Mouse (Mus musculus): ENCODE measurements around the gene Pja2. TPM values are rescaled to one million over a fixed set of nuclear protein-coding genes. Genes with fewer than 3 reads are reported as not detected.
"Not testable (repeated sequence)": the region's sequence is repeated elsewhere in the genome, so short reads cannot be mapped to it uniquely, and the experiment has no call there.

Gene Pja2
- polyA plus RNA-seq, 1 experiment from 2014 or later: 46.7 TPM

DNA sequence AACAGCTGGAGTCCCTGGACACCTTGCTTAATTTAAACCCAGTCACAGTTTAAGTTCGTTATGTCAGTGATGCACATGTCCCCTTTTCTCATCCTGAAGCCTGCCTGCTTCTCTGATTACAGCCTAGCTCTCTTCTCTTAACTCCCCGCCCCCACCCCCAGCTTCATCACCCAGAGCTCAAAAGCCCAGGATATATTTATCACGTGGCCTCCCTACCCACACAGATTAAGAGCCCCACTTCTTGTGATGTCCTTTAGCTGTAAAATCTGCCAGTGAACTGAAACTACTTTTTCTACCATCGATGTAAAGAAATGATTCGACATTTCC lies 1.0 kb upstream of the Pja2 start:
- H3K4me1 ChIP-seq (replicated peaks; ENCODE audit: control insufficient read depth, insufficient read depth): no peaks in the 10 kb centered on the region
- no peaks in the 10 kb centered on the region for H3K36me3 ChIP-seq (ENCODE audit: control insufficient read depth, insufficient read depth, low read length)
- ATAC-seq (ENCODE audit: low FRiP score, low TSS enrichment) (no peak), DNase-seq (ENCODE audit: low spot score) (no peak)
- H3K4me3 ChIP-seq (ENCODE audit: low read depth, low read length): peak overlapping the region; percentile 48
- peak overlapping the region; percentile 70 for H3K27ac ChIP-seq (replicated peaks)
- H3K9me3 ChIP-seq (ENCODE audit: control insufficient read depth, low read length): no peaks in the 10 kb centered on the region
- H3K9ac ChIP-seq (ENCODE audit: low read length): peak overlapping the region; percentile 24
- WGBS: 18% methylated on average over 5 of the region's 5 CpGs
- no peak for TF ChIP-seq CTCF (IDR thresholded peaks at IDR 0.05; ENCODE audit: low read depth)
- no peak for TF ChIP-seq EP300 (optimal IDR thresholded peaks at IDR 0.05)
- H3K27me3 ChIP-seq (ENCODE audit: control insufficient read depth, insufficient read depth, low read length): no peaks in the 10 kb centered on the region
- H3K4me2 ChIP-seq (replicated peaks; ENCODE audit: low read depth): peak overlapping the region; percentile 52

DNA sequence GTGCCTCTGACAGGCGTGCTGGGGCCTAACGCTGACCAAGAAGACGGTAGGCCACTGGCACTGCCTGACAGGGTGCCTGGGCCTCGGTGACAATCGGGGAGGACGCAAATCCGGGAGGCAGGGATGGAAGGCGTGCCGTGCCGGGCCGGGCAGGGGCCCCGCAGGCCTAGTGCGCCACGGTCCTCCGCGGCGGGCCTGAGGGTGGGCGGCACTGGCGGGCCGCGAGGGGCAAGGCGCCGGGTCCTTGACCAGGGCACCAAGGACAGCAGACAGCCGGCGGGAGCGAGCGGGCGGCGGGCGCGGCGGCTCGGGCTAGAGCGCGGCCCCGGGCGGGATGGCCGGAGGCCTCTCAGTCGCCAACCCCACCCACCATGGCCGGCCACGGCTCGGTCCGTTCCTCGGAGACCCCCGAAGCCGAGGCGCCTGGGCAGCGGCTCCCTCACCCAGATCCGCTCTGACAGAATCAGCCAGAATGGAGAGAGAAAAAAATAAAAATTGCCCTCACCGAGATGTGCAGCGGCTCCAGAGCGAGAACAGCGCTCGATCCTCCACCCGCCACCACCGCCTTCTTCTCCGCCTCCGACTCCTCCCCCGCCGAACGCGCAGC lies 322 bp downstream of the Pja2 start:
- DNase-seq (ENCODE audit: low spot score) (no peak), ATAC-seq (ENCODE audit: low FRiP score, low TSS enrichment) (peak; percentile 35)
- Histone ChIP-seq H3K9ac (ENCODE audit: low read length) (peak overlapping the region; percentile 99), H3K4me3 (ENCODE audit: low read depth, low read length) (peak overlapping the region; percentile 96), H3K4me1 (replicated peaks; ENCODE audit: control insufficient read depth, insufficient read depth) (no peaks in the 10 kb centered on the region), H3K9me3 (ENCODE audit: control insufficient read depth, low read length) (no peaks in the 10 kb centered on the region), H3K27me3 (ENCODE audit: control insufficient read depth, insufficient read depth, low read length) (no peaks in the 10 kb centered on the region), H3K27ac (replicated peaks) (peak overlapping the region; percentile 99), H3K36me3 (ENCODE audit: control insufficient read depth, insufficient read depth, low read length) (no peaks in the 10 kb centered on the region), H3K4me2 (replicated peaks; ENCODE audit: low read depth) (peak overlapping the region; percentile 61)
- no peak for TF ChIP-seq CTCF (IDR thresholded peaks at IDR 0.05; ENCODE audit: low read depth)
- TF ChIP-seq EP300 (optimal IDR thresholded peaks at IDR 0.05): no peak
- under 1% methylated on average over 35 of the region's 62 CpGs for WGBS

DNA sequence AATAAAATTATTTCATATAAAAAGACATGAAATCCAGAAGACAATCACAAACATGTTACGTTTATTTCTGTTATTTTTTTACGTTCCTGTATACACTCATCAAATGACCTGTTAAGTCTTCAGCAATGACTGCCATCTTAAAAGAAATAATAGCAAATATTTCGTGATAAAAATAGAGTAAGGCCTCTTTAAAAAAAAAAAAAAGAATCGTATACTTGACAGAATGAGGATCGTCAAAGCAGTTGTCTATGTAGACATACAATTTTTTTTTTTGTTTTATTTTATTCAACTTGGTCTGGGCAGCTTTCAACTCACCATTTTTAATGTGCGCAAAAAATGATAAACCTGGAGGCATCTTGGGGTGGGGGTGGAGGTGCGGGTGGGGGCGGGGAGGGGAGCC lies 831 bp downstream of the Pja2 start:
- peak overlapping the region; percentile 61 for H3K4me2 ChIP-seq (replicated peaks; ENCODE audit: low read depth)
- no peaks in the 10 kb centered on the region for H3K36me3 ChIP-seq (ENCODE audit: control insufficient read depth, insufficient read depth, low read length)
- ATAC-seq (ENCODE audit: low FRiP score, low TSS enrichment) (no peak), DNase-seq (ENCODE audit: low spot score) (no peak)
- no peaks in the 10 kb centered on the region for H3K9me3 ChIP-seq (ENCODE audit: control insufficient read depth, low read length)
- no peak for TF ChIP-seq CTCF (IDR thresholded peaks at IDR 0.05; ENCODE audit: low read depth)
- TF ChIP-seq EP300 (optimal IDR thresholded peaks at IDR 0.05): no peak
- H3K4me3 ChIP-seq (ENCODE audit: low read depth, low read length): peak overlapping the region; percentile 96
- no peaks in the 10 kb centered on the region for H3K27me3 ChIP-seq (ENCODE audit: control insufficient read depth, insufficient read depth, low read length)
- no peaks in the 10 kb centered on the region for H3K4me1 ChIP-seq (replicated peaks; ENCODE audit: control insufficient read depth, insufficient read depth)
- WGBS: 11% methylated on average over 8 of the region's 8 CpGs
- H3K9ac ChIP-seq (ENCODE audit: low read length): peak overlapping the region; percentile 99
- peak overlapping the region; percentile 99 for H3K27ac ChIP-seq (replicated peaks)

DNA sequence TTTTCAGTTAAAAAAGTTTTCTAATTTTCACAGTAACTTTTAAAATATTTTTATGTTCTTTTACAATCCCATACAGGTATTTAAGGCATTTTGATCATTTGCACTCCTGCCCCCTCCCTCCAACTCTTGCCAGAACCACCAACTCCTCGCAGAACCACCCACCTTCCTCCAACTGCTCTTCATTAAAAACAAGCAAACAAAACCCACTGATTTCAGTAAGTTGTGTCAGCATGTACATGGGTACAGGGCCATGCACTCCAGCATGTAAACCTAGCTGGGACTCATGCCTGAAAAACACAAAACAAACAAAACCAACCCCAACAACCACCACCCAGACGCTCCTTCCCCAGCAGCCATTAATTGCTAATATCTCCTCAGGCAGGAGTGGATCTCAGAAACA lies 7.2 kb downstream of the Pja2 start:
- DNase-seq (ENCODE audit: low spot score): no peak
- Histone ChIP-seq H3K27ac (replicated peaks) (no peak overlapping the region), H3K4me3 (ENCODE audit: low read depth, low read length) (no peak overlapping the region), H3K27me3 (ENCODE audit: control insufficient read depth, insufficient read depth, low read length) (no peaks in the 10 kb centered on the region), H3K36me3 (ENCODE audit: control insufficient read depth, insufficient read depth, low read length) (no peaks in the 10 kb centered on the region), H3K4me2 (replicated peaks; ENCODE audit: low read depth) (no peak overlapping the region), H3K4me1 (replicated peaks; ENCODE audit: control insufficient read depth, insufficient read depth) (no peaks in the 10 kb centered on the region), H3K9ac (ENCODE audit: low read length) (no peak overlapping the region), H3K9me3 (ENCODE audit: control insufficient read depth, low read length) (no peaks in the 10 kb centered on the region)
- ATAC-seq (ENCODE audit: low FRiP score, low TSS enrichment): no peak
- WGBS: 64% methylated on average over 2 of the region's 2 CpGs
- no peak for TF ChIP-seq EP300 (optimal IDR thresholded peaks at IDR 0.05)
- no peak for TF ChIP-seq CTCF (IDR thresholded peaks at IDR 0.05; ENCODE audit: low read depth)

DNA sequence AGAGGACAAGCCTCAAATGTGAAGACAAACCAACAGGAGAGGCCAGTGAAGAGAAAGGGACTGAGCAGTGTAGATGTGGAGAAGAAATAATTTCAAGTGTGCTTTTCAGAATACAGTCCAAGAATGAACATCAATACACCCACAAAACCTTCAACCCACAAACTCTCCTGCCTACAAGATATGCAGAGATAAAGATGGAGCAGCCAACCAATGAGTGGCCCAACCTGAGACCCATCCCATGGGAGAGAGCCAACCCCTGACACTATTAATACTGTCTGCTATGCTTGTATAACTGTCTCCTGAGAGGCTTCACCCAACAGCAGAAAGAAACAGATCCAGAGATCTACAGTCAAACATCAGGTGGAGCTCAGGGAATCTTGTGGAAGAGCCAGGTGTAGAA lies 16.3 kb downstream of the Pja2 start:
- Histone ChIP-seq H3K9me3 (ENCODE audit: control insufficient read depth, low read length) (no peaks in the 10 kb centered on the region), H3K27me3 (ENCODE audit: control insufficient read depth, insufficient read depth, low read length) (no peaks in the 10 kb centered on the region), H3K4me2 (replicated peaks; ENCODE audit: low read depth) (no peak overlapping the region), H3K4me1 (replicated peaks; ENCODE audit: control insufficient read depth, insufficient read depth) (no peaks in the 10 kb centered on the region), H3K36me3 (ENCODE audit: control insufficient read depth, insufficient read depth, low read length) (peaks cover 3% of the 10 kb centered on the region; the same call in 1 of the 2 replicates), H3K4me3 (ENCODE audit: low read depth, low read length) (no peak overlapping the region), H3K9ac (ENCODE audit: low read length) (no peak overlapping the region), H3K27ac (replicated peaks) (no peak overlapping the region)
- TF ChIP-seq CTCF (IDR thresholded peaks at IDR 0.05; ENCODE audit: low read depth): no peak
- TF ChIP-seq EP300 (optimal IDR thresholded peaks at IDR 0.05): no peak
- ATAC-seq (ENCODE audit: low FRiP score, low TSS enrichment) (no peak), DNase-seq (ENCODE audit: low spot score) (no peak)

DNA sequence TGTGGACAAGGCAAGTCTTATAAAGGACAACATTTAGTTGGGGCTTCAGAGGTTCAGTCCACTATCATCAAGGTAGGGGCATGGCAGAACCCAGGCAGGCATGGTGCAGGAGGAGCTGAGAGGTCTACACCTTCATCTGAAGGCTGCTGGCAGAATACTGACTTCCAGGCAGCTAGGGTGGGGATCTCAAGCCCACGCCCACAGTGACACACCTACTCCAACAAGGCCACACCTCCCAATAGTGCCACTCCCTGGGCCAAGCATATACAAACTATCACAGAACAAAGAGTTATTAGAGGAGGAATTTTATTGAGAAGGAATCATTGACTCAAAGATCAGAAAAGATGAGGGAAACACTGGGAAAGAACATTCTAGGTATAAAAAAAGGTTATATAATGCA lies 17.2 kb downstream of the Pja2 start:
- H3K4me1 ChIP-seq (replicated peaks; ENCODE audit: control insufficient read depth, insufficient read depth); ATAC-seq (ENCODE audit: low FRiP score, low TSS enrichment); H3K9me3 ChIP-seq (ENCODE audit: control insufficient read depth, low read length); H3K9ac ChIP-seq (ENCODE audit: low read length); H3K4me2 ChIP-seq (replicated peaks; ENCODE audit: low read depth); H3K36me3 ChIP-seq (ENCODE audit: control insufficient read depth, insufficient read depth, low read length); H3K4me3 ChIP-seq (ENCODE audit: low read depth, low read length); H3K27ac ChIP-seq (replicated peaks); H3K27me3 ChIP-seq (ENCODE audit: control insufficient read depth, insufficient read depth, low read length): not testable (repeated sequence)
- DNase-seq (ENCODE audit: low spot score): peak; percentile 25
- 60% methylated on average over 1 of the region's 1 CpGs for WGBS

All from stomach, postnatal 0 days (tissue).